8 mouse cellular contexts compared by ENCODE assay signal in the genomic region with DNA sequence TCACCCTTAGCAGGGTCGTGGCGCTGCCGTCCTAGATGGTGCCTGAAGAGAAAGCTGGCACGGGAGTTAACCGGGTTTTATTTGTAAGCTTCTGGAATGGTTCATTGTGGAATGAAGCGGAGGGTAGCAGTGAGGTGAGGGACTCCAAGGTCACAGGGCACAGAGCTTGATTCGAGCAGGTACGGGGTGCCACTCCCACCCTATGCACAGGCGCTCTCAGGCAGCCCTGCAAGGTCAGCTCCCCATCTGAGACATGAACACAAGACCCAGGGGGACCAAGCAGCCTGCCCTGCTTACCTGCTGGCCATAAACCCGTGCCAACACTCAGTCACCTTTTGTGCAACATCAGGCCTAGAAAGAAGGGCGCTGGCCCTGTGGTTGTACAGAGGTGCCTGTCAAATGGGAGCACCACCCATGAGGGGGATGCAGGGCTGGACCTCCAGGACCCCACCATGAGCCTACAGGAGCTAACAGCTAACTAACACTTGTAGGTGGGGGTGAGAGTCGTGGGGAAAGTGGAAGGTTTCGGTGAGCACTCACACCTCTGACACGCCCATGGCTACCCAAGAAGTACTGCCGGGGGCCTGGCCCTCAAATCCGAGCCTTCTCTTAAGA. TPM values are rescaled to one million over a fixed set of nuclear protein-coding genes. Genes with fewer than 3 reads are reported as not detected.
A peak's percentile ranks its signal among the peaks of the same experiment; 100 is the strongest.
DNase-seq lines count a peak whose midpoint lies in the region; ATAC-seq lines count a peak whose summit lies in the region.

No protein-coding gene starts in this region.

- H3K36me3 ChIP-seq in embryonic facial prominence, embryonic 14.5 days (ENCODE audit: control insufficient read depth, insufficient read depth, low read length) = peaks cover 22% of the 10 kb centered on the region
- peaks cover 4% of the 10 kb centered on the region; the same call in 1 of the 2 replicates for H3K36me3 ChIP-seq in limb, embryonic 11.5 days (ENCODE audit: control insufficient read depth, insufficient read depth, low read length)

- peak overlapping the region; percentile 95 for H3K4me2 ChIP-seq in embryonic facial prominence, embryonic 14.5 days (ENCODE audit: low read depth, low read length)
- H3K4me2 ChIP-seq in limb, embryonic 11.5 days (ENCODE audit: low read depth, severe bottlenecking) = peak overlapping the region; percentile 90

- no peaks in the 10 kb centered on the region for H3K27me3 ChIP-seq in embryonic facial prominence, embryonic 14.5 days (replicated peaks; ENCODE audit: control insufficient read depth, insufficient read depth, low read length)
- H3K27me3 ChIP-seq in limb, embryonic 11.5 days (ENCODE audit: control insufficient read depth, insufficient read depth, low read length) = no peaks in the 10 kb centered on the region

- no peak; the same call in 1 of the 2 replicates for ATAC-seq in embryonic facial prominence, embryonic 14.5 days (ENCODE audit: low read depth)
- peak; percentile 6; the same call in 1 of the 2 replicates for ATAC-seq in limb, embryonic 11.5 days (ENCODE audit: insufficient number of reproducible peaks, low FRiP score, low TSS enrichment, low read depth)

- H3K9me3 ChIP-seq in embryonic facial prominence, embryonic 14.5 days (ENCODE audit: control insufficient read depth, low read length) = no peaks in the 10 kb centered on the region
- no peaks in the 10 kb centered on the region for H3K9me3 ChIP-seq in limb, embryonic 11.5 days (ENCODE audit: control insufficient read depth, low read length)

- peaks cover 16% of the 10 kb centered on the region for H3K4me1 ChIP-seq in embryonic facial prominence, embryonic 14.5 days (ENCODE audit: control insufficient read depth, insufficient read depth, low read length)
- H3K4me1 ChIP-seq in limb, embryonic 11.5 days (ENCODE audit: control insufficient read depth, insufficient read depth, low read length) = peaks cover 25% of the 10 kb centered on the region

- H3K4me3 ChIP-seq in embryonic facial prominence, embryonic 14.5 days (ENCODE audit: low read depth, low read length) = peak overlapping the region; percentile 100
- H3K4me3 ChIP-seq in limb, embryonic 11.5 days (ENCODE audit: low read depth, low read length) = peak overlapping the region; percentile 78

- peak overlapping the region; percentile 99 for H3K9ac ChIP-seq in embryonic facial prominence, embryonic 14.5 days (ENCODE audit: low read depth, low read length)
- H3K9ac ChIP-seq in limb, embryonic 11.5 days (ENCODE audit: low read length) = peak overlapping the region; percentile 98

- DNase-seq in layer of hippocampus, adult 9-11 months = peak; percentile 57
- DNase-seq in layer of hippocampus, adult 9-10 months (ENCODE audit: low spot score) = no peak
- DNase-seq in ZHBTc4 (ENCODE audit: low read depth, low spot score) = peak; percentile 63
- no peak for DNase-seq in embryonic facial prominence, embryonic 14.5 days (ENCODE audit: low spot score)
- peak; percentile 63 to 78 for DNase-seq in heart, postnatal 36 days
- peak; percentile 76 for DNase-seq in limb, embryonic 11.5 days (ENCODE audit: low spot score)
- DNase-seq in natural killer cell, adult 2 months (ENCODE audit: low spot score in 2 of 2) = peak; percentile 32 to 56
- no peak for DNase-seq in retina, embryonic 14.5 days (ENCODE audit: low spot score)

- WGBS in embryonic facial prominence, embryonic 14.5 days = 4% methylated on average over 14 of the region's 16 CpGs
- WGBS in limb, embryonic 11.5 days = 3% methylated on average over 16 of the region's 16 CpGs

- H3K27ac ChIP-seq in embryonic facial prominence, embryonic 14.5 days (replicated peaks; ENCODE audit: low read depth, low read length) = peak overlapping the region; percentile 100
- H3K27ac ChIP-seq in limb, embryonic 11.5 days (replicated peaks; ENCODE audit: low read depth, low read length) = peak overlapping the region; percentile 99

- intact Hi-C loops in heart, postnatal 36 days (cut with DNase I) = loop anchor here (2.0 kb wide), 1 partner anchor 117 kb away; a partner anchor contains a TSS

RNA-seq across cellular contexts. Expression of a gene that starts 1.1 kb away (rescaled TPM):
- polyA plus RNA-seq in embryonic facial prominence, embryonic 14.5 days (2014; fragmentation: Nextera tagmentation; extraction: Ambion mirVana) = 2,264 and 2,593 TPM in 2 replicates
- total RNA-seq in heart, postnatal 36 days (2021) = 100 to 1,000 TPM; 218 to 338 TPM
- polyA plus RNA-seq in limb, embryonic 11.5 days (2014; fragmentation: Nextera tagmentation; extraction: Ambion mirVana) = 2,996 and 3,123 TPM in 2 replicates

RNA-seq across cellular contexts. Expression of a gene that starts 11.9 kb away (rescaled TPM):
- polyA plus RNA-seq in embryonic facial prominence, embryonic 14.5 days (2014; fragmentation: Nextera tagmentation; extraction: Ambion mirVana) = 0.48 and 1.1 TPM in 2 replicates
- not detected for total RNA-seq in heart, postnatal 36 days (2021)
- polyA plus RNA-seq in limb, embryonic 11.5 days (2014; fragmentation: Nextera tagmentation; extraction: Ambion mirVana) = 0.21 and 0.47 TPM in 2 replicates

RNA-seq across cellular contexts. Expression of a gene that starts 29.1 kb away (rescaled TPM):
- polyA plus RNA-seq in embryonic facial prominence, embryonic 14.5 days (2014; fragmentation: Nextera tagmentation; extraction: Ambion mirVana) = 30.0 and 32.7 TPM in 2 replicates
- total RNA-seq in heart, postnatal 36 days (2021) = 10 to 100 TPM; 13.8 to 15.4 TPM
- 30.4 and 33.1 TPM in 2 replicates for polyA plus RNA-seq in limb, embryonic 11.5 days (2014; fragmentation: Nextera tagmentation; extraction: Ambion mirVana)

Comparison
In these comparisons a context has a peak if more than half of its experiments do, and no peak if none do; other contexts are left out.
1. DNase-seq: peak in layer of hippocampus, adult 9-11 months (single experiment), ZHBTc4 (single experiment), heart, postnatal 36 days (2 of 2), limb, embryonic 11.5 days (single experiment) and natural killer cell, adult 2 months (2 of 2); none in layer of hippocampus, adult 9-10 months (single experiment), embryonic facial prominence, embryonic 14.5 days (single experiment) and retina, embryonic 14.5 days (single experiment).